Mouse (Mus musculus) intestine, embryonic 15.5 days (tissue): ENCODE measurements around the gene Prelp. TPM values are rescaled to one million over a fixed set of nuclear protein-coding genes. Genes with fewer than 3 reads are reported as not detected.

Experiments
- ATAC-seq: fragments of 200-750 bp; cut with Nextera tagmentation; 2 replicates; pipeline ENCODE4 v1.8.0; 2017; ENCODE audit warnings: moderate TSS enrichment, moderate library complexity
- H3K27ac ChIP-seq: fragments of 300-500 bp; sonication (generic); 2 replicates; pipeline ENCODE4 v1.5.1; 2015; ENCODE audit warnings: mild to moderate bottlenecking, inconsistent platforms
- H3K27me3 ChIP-seq: fragments of 300-500 bp; sonication (generic); replicated peaks from 2 replicates; pipeline ENCODE4 v1.6.1; 2015; ENCODE audit warnings: inconsistent platforms
- H3K36me3 ChIP-seq: fragments of 300-500 bp; sonication (generic); 2 replicates; pipeline ENCODE4 v1.6.1; 2015; ENCODE audit warnings: inconsistent platforms
- H3K4me1 ChIP-seq: fragments of 300-500 bp; sonication (generic); replicated peaks from 2 replicates; pipeline ENCODE4 v1.6.1; 2015; ENCODE audit warnings: inconsistent platforms
- H3K4me2 ChIP-seq: fragments of 300-500 bp; sonication (generic); replicated peaks from 2 replicates; pipeline ENCODE4 v1.6.1; 2015; ENCODE audit warnings: mild to moderate bottlenecking, inconsistent platforms
- H3K4me3 ChIP-seq: fragments of 300-500 bp; sonication (generic); replicated peaks from 2 replicates; pipeline ENCODE4 v1.5.1; 2015; ENCODE audit warnings: inconsistent platforms
- H3K9ac ChIP-seq: fragments of 300-500 bp; sonication (generic); 2 replicates; pipeline ENCODE4 v1.6.1; 2015; ENCODE audit warnings: inconsistent platforms
- H3K9me3 ChIP-seq: fragments of 300-500 bp; sonication (generic); 2 replicates; pipeline ENCODE4 v1.6.1; 2016; ENCODE audit warnings: inconsistent platforms
- WGBS: fragments of 180-500 bp; shearing (Covaris S2); methylation state at CpG from one replicate; pipeline ENCODE4 v1.1.7; 2015; 5-methylcytosine and 5-hydroxymethylcytosine counted together
- polyA plus RNA-seq: library from polyadenylated mRNA; unstranded; fragments of >200 nt; fragmentation: Nextera tagmentation; extraction: Ambion mirVana; gene quantifications from 2 replicates; pipeline ENCODE4 v1.2.1, GENCODE M21; 2015

The Prelp gene
- polyA plus RNA-seq, 1 experiment from 2014 or later: 2.8 TPM

DNA sequence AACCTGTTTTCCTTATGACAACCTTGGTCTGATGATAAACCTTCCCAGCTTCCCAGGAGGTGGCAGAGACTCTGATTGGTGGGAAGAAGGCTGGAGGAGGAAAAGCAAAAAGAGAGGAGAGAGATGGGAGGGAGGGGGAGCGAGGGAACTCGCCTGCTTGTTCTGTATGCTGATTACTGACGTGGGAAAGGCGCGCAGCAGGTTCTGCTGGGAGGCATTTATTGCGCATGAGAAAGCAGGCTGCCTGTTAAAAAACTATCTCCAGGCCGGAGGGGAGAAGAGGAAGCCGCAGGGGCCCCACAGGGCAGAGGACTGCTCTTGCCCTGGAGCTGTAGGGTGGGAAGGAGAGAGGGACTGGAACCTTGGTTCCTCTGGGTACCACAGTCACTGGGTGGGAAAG lies 34.2 kb downstream of the Prelp start:
- Histone ChIP-seq H3K36me3 (no peaks in the 10 kb centered on the region), H3K4me1 (peaks cover 61% of the 10 kb centered on the region), H3K27ac (no peak overlapping the region), H3K27me3 (no peaks in the 10 kb centered on the region), H3K9ac (peak overlapping the region; percentile 26; the same call in 1 of the 2 replicates), H3K9me3 (no peaks in the 10 kb centered on the region), H3K4me3 (no peak overlapping the region), H3K4me2 (peak overlapping the region; percentile 20; the same call in 1 of the 2 replicates)
- ATAC-seq: no peak
- 7% methylated on average over 8 of the region's 8 CpGs for WGBS

DNA sequence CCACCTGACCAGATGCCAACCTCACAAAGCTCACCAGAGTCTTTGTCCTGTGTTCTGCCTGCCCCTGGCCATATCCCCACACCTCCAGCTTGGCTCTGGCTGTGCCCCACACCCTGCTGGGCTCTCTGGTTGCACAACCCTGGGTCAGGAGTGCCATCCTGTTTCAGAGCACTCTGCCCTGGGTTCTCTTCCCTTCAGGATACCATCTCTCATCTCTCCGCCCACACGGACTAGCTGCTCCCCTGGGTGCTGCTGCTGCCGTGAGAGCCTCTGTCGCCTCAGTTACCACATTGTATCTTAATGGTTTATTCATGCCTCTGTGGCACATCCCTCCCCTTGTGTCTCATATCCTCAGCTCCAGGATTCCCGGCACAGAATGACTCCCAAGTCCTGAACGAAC lies 34.8 kb downstream of the Prelp start:
- no peak overlapping the region for H3K4me3 ChIP-seq
- no peak overlapping the region for H3K9ac ChIP-seq
- WGBS: 53% methylated on average over 6 of the region's 6 CpGs
- H3K27me3 ChIP-seq: no peaks in the 10 kb centered on the region
- no peak for ATAC-seq
- no peaks in the 10 kb centered on the region for H3K9me3 ChIP-seq
- no peak overlapping the region for H3K27ac ChIP-seq
- no peaks in the 10 kb centered on the region for H3K36me3 ChIP-seq
- peaks cover 60% of the 10 kb centered on the region for H3K4me1 ChIP-seq
- H3K4me2 ChIP-seq: no peak overlapping the region

DNA sequence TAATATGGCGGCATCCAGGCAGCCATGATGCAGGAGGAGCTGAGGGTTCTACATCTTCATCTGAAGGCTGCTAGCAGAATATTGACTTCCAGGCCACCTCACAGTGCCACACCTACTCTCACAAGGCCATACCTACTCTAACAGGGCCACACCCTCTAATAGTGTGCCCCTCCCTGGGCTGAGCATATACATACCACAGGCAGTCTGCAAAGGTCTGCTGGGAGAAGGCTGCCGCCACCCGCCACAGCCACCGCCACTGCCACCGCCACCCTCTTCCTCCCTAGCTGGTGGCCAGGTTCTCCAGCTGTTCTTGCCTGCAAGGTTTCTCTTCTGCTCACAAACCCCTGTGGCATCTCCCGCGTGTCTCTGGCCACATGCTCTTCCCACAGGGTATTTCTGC lies 35.4 kb downstream of the Prelp start:
- peak; percentile 49 for ATAC-seq
- Histone ChIP-seq H3K4me1 (peaks cover 55% of the 10 kb centered on the region), H3K4me2 (no peak overlapping the region), H3K36me3 (no peaks in the 10 kb centered on the region), H3K4me3 (no peak overlapping the region), H3K27me3 (no peaks in the 10 kb centered on the region), H3K9ac (no peak overlapping the region), H3K9me3 (no peaks in the 10 kb centered on the region), H3K27ac (no peak overlapping the region; the same call in 1 of the 2 replicates)
- 80% methylated on average over 7 of the region's 7 CpGs for WGBS

DNA sequence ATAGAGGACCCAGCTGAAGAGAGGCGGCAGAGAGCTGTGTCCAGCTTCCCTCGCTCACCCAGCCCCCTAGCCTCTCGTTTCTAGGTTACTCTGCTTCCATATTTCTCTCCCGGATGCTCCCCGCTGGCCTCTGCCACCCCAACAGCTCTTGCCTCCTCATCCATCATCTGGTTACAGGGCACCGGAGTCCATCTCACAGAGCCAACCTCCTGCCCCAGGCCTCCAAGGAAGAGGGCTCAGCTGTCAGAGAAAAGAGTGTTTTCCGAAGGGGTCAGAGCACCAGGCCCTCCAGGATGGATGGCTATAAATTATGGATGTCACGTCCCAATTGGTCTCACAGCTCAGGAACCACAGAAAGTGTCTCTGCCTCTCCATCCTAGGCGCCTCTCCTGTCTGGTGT lies 36.5 kb downstream of the Prelp start:
- 53% methylated on average over 9 of the region's 9 CpGs for WGBS
- H3K9ac ChIP-seq: no peak overlapping the region
- H3K4me3 ChIP-seq: no peak overlapping the region
- H3K27me3 ChIP-seq: no peaks in the 10 kb centered on the region
- H3K27ac ChIP-seq: no peak overlapping the region
- no peaks in the 10 kb centered on the region for H3K36me3 ChIP-seq
- no peak overlapping the region for H3K4me2 ChIP-seq
- H3K4me1 ChIP-seq: peaks cover 46% of the 10 kb centered on the region
- no peaks in the 10 kb centered on the region for H3K9me3 ChIP-seq
- ATAC-seq: no peak

DNA sequence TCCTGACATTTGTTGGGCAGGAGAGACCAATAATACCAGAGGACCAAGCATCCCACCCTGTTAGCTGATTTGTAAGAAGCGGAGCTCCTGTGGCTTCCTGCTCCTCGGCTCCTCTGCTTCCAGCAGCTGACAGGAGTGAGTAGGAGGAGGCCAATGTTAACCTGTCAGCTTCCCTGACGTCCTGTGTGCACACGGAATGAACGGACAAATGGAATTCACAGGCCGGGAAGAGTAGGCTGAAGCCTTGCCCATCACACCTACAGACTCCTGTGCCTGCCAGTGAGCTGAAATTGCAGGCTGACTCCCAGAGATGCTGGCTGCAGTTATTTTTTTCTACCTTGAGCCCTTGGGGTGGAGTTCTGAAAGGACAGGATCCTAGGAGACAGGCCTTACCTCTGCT lies 37.1 kb downstream of the Prelp start:
- Histone ChIP-seq H3K36me3 (no peaks in the 10 kb centered on the region), H3K9ac (no peak overlapping the region), H3K4me1 (peaks cover 39% of the 10 kb centered on the region), H3K4me3 (no peak overlapping the region), H3K9me3 (no peaks in the 10 kb centered on the region), H3K27ac (no peak overlapping the region), H3K27me3 (no peaks in the 10 kb centered on the region), H3K4me2 (no peak overlapping the region)
- 59% methylated on average over 6 of the region's 6 CpGs for WGBS
- ATAC-seq: no peak

DNA sequence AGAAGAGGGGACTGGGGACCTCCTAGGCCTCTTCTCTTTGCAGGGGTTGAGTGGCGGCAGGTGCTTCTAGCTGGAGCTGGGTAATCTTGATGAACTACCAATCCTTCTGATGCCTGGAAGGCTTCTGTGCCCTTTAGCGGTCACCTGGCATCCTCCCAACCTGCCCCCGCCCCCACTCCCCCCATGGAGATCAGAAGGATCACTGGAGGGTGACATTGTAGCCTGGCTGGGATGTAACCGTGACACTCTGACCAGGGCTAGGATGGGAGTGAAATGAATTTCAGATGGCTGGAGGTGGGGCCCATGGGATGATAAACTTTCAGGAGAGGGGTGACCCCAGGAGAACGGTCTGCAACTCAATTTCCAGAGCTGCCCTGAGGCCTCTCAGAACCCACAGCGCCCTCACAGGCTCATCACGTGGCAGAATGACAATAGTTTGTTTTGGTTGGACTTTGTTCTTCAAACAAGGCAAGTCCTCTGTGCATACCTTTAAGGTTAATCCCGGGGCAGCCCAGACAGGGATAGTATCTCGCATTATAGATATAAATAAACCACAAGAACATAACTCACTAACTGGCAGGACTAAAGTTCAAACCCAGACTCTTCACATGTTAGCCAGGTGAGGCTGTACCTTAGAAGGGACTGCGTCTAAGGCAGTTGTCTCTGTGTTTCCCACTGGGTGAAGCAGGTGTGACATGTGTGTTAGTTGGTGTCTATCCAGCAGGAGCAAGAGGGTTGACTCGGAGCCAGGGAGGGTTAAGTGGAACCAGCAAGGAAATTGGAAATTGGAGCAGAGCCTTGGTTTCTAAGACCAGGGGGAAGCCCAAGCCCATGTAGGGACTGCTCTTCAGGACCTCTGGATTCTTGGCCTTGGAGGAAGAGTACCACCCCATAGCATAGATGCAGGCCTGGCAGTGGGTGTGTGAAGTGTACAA lies 38.7 kb downstream of the Prelp start:
- peaks cover 31% of the 10 kb centered on the region for H3K4me1 ChIP-seq
- ATAC-seq: peak; percentile 77
- no peak overlapping the region for H3K9ac ChIP-seq
- no peaks in the 10 kb centered on the region for H3K36me3 ChIP-seq
- H3K4me3 ChIP-seq: no peak overlapping the region
- H3K27ac ChIP-seq: peak overlapping the region; percentile 55
- peak overlapping the region; percentile 11; the same call in 1 of the 2 replicates for H3K4me2 ChIP-seq
- no peaks in the 10 kb centered on the region for H3K9me3 ChIP-seq
- no peaks in the 10 kb centered on the region for H3K27me3 ChIP-seq
- 44% methylated on average over 11 of the region's 11 CpGs for WGBS

DNA sequence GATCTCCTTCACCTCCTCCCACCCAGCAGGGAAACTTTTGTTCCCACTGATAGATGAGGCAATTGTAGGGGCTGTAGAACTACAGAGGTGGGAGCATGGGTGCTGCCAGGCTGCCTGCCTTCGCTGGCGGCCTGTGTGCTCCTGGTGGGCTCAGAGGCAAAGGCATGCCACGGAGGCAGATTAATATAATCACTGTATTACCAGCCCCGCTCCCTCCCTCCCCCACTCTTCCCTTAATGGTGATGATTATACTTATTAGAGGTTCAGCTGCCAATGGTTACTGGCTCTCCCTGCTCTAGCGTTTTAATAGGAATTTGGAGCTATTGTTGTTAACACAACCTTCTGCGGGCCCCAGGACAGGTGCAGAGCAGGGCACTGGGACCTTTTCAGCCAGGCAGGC lies 39.4 kb downstream of the Prelp start:
- no peaks in the 10 kb centered on the region for H3K9me3 ChIP-seq
- H3K4me1 ChIP-seq: peaks cover 27% of the 10 kb centered on the region
- H3K4me2 ChIP-seq: no peak overlapping the region
- no peak overlapping the region for H3K9ac ChIP-seq
- H3K4me3 ChIP-seq: no peak overlapping the region
- peak overlapping the region; percentile 7; the same call in 1 of the 2 replicates for H3K27ac ChIP-seq
- no peaks in the 10 kb centered on the region for H3K27me3 ChIP-seq
- 44% methylated on average over 6 of the region's 6 CpGs for WGBS
- no peak for ATAC-seq
- H3K36me3 ChIP-seq: no peaks in the 10 kb centered on the region

DNA sequence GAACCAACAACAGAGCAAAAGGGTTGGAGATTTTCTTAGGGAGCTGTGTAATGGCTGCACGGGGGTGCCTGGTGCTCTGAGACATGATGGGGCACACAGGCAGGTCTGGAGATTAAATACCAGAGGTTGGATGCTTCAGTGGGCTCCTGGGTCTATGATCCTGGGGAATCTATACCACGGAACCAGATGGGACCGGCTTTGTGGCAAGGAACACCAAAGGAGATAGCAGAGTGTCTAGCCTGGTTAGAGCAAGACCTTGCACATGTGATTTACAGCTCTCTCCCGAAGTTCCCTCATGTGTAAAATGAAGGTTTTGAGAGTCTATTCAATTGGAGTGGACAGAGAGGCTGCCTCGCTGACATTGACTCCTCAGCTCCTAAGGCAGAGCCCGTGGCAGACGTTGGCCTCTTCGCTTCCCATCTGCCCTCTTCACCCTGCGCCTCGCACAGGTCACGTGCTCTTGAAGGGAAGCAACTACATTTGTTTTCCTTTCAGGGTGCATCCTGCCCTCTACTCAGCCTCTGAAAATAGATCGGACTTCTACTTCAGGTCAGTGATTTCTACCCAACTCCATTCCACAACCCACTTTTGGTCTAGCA lies 42.3 kb downstream of the Prelp start:
- WGBS: 63% methylated on average over 12 of the region's 12 CpGs
- ATAC-seq: no peak
- peaks cover 25% of the 10 kb centered on the region for H3K4me1 ChIP-seq
- H3K9me3 ChIP-seq: no peaks in the 10 kb centered on the region
- no peaks in the 10 kb centered on the region for H3K36me3 ChIP-seq
- no peak overlapping the region for H3K27ac ChIP-seq
- H3K4me3 ChIP-seq: no peak overlapping the region
- H3K9ac ChIP-seq: no peak overlapping the region
- H3K27me3 ChIP-seq: no peaks in the 10 kb centered on the region
- H3K4me2 ChIP-seq: no peak overlapping the region

DNA sequence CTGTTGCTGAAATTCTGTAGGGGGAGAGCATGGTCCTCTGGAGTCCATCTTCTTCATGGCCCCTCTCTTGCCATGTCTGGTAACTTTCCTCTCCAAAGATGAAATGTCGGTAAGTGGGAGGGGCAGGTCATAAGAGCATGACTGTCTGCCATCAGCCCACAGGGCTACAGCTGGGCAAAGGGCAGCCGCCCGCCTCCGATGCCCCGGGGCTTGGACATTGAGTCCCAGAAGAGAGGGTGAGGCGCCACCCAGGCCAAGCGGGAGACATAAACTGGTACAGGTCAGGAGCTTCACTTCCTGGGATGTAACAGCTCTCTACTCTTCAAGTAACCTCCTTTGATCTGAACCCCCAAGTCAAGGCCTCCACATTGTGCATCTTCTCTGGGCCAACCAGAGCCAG lies 44.3 kb downstream of the Prelp start:
- H3K9ac ChIP-seq: no peak overlapping the region
- no peak overlapping the region for H3K4me3 ChIP-seq
- no peaks in the 10 kb centered on the region for H3K36me3 ChIP-seq
- ATAC-seq: peak; percentile 60; the same call in 1 of the 2 replicates
- no peaks in the 10 kb centered on the region for H3K9me3 ChIP-seq
- peaks cover 8% of the 10 kb centered on the region for H3K4me1 ChIP-seq
- H3K27ac ChIP-seq: no peak overlapping the region
- 73% methylated on average over 7 of the region's 7 CpGs for WGBS
- H3K27me3 ChIP-seq: no peaks in the 10 kb centered on the region
- no peak overlapping the region for H3K4me2 ChIP-seq

DNA sequence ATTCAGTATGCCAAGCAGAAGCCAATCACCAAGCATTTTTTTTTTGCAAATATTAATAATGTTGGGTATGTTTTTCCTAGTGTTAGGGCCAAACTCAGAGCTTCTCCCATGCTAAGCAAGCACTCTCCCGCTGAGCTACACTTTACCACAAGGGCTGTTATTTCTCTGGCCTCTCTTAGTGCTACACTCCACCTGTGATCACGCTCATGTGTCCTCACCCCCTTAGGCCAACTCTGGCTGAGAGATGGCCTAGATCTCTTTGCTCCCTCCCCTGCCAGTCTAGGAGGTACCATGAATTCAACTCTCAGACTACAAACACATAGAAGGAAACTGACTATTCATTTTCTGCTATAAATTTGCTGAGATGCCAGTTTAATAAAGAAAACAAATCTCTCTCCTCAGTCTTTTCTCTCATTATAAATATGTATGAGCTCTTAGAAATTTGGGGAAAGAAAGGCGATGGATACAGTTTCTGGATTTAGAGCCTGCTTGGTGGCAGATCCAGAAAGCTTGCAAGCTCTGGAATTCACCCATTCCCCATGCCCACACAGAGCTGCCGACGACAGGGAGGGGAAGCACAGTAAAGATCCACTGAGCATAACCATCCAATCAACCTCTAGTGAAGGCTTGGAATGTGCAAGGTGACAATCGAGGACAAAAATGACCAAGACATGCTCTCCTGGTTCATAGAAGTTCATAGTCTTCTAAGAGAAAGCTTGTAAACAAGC lies 48.0 kb downstream of the Prelp start:
- ATAC-seq: no peak
- H3K4me1 ChIP-seq: peaks cover 3% of the 10 kb centered on the region; the same call in 1 of the 2 replicates
- H3K4me2 ChIP-seq: no peak overlapping the region
- H3K27ac ChIP-seq: no peak overlapping the region
- no peaks in the 10 kb centered on the region for H3K36me3 ChIP-seq
- H3K27me3 ChIP-seq: no peaks in the 10 kb centered on the region
- no peak overlapping the region for H3K4me3 ChIP-seq
- 85% methylated on average over 6 of the region's 6 CpGs for WGBS
- H3K9me3 ChIP-seq: no peaks in the 10 kb centered on the region
- no peak overlapping the region for H3K9ac ChIP-seq

DNA sequence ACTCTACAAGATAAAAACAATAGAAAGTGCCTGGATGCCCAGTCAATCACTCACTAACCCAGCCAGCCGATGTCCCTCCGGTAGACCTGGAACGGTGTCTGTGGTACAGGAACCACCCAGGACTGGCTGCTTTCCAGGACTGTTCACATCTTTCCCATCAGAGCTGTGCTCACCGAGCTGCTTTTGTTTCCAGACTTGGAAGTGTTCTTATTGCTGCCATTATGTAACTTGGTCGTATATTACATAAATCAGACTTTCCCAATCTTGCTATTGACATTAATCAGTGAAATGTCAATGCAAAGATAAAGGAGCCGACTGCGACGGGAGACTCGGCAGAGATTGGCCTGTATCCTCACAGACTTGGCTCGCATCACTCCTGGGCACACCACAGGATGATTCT lies 50.0 kb downstream of the Prelp start:
- no peak for ATAC-seq
- H3K27ac ChIP-seq: no peak overlapping the region
- H3K9me3 ChIP-seq: no peaks in the 10 kb centered on the region
- no peak overlapping the region for H3K9ac ChIP-seq
- 70% methylated on average over 10 of the region's 10 CpGs for WGBS
- no peak overlapping the region for H3K4me3 ChIP-seq
- H3K4me2 ChIP-seq: no peak overlapping the region
- H3K27me3 ChIP-seq: no peaks in the 10 kb centered on the region
- H3K4me1 ChIP-seq: no peaks in the 10 kb centered on the region
- H3K36me3 ChIP-seq: no peaks in the 10 kb centered on the region

DNA sequence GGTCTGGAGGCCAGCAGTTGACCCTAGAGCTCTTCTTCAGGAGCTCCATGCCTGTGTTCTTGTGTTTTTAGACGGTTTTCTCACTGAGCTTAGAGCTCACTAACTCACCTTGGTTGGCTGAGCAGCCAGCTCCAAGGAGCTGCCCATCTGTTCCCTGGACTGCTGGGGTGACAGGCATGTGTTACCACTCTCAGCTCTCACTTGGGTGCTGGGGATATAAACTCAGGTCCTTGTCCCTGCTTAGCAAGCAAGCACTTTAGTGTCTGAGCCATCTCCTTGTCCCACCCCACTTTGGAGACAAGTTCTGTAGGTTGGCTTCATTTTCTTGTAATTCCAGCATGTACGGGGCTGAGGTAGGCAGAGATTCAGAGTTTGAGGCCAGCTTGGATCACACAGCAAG lies 52.0 kb downstream of the Prelp start:
- no peak overlapping the region for H3K27ac ChIP-seq
- H3K9ac ChIP-seq: no peak overlapping the region
- WGBS: 71% methylated on average over 2 of the region's 2 CpGs
- no peak for ATAC-seq
- no peak overlapping the region for H3K4me2 ChIP-seq
- H3K27me3 ChIP-seq: no peaks in the 10 kb centered on the region
- no peaks in the 10 kb centered on the region for H3K36me3 ChIP-seq
- no peak overlapping the region for H3K4me3 ChIP-seq
- H3K4me1 ChIP-seq: no peaks in the 10 kb centered on the region
- no peaks in the 10 kb centered on the region for H3K9me3 ChIP-seq
